ENCODE assay signal across 34 mouse cellular contexts in genomic region chr6:125878671-125879070, GRCm38 (mm10).
"Had no signal": no experiment of that assay in that cellular context is flagged by ENCODE, and none has a peak within 500 bp of the region (broad histone marks: within the 10 kb centered on the region; RNA-seq: fewer than 3 reads in every experiment).

No protein-coding gene starts in this region.

- H3K4me1 ChIP-seq: heart, embryonic 12.5 days; heart, embryonic 13.5 days; heart, embryonic 15.5 days; hindbrain, embryonic 10.5 days; hindbrain, embryonic 12.5 days; hindbrain, embryonic 13.5 days; hindbrain, embryonic 15.5 days; intestine, embryonic 15.5 days; kidney, embryonic 15.5 days had no signal

- H3K9me3 ChIP-seq: heart, embryonic 12.5 days; heart, embryonic 13.5 days; heart, embryonic 15.5 days; hindbrain, embryonic 10.5 days; hindbrain, embryonic 12.5 days; hindbrain, embryonic 13.5 days; hindbrain, embryonic 15.5 days; intestine, embryonic 15.5 days; kidney, embryonic 15.5 days had no signal

- H3K27ac ChIP-seq: heart, embryonic 13.5 days; heart, embryonic 15.5 days; hindbrain, embryonic 10.5 days; hindbrain, embryonic 12.5 days; hindbrain, embryonic 13.5 days; hindbrain, embryonic 14.5 days; hindbrain, embryonic 15.5 days; hindbrain, postnatal 0 days; intestine, embryonic 15.5 days; kidney, embryonic 15.5 days; kidney, postnatal 0 days; layer of hippocampus, adult 2 months; left cerebral cortex, adult 2 months had no signal

- H3K4me2 ChIP-seq: heart, embryonic 11.5 days; heart, embryonic 12.5 days; heart, embryonic 13.5 days; heart, embryonic 15.5 days; hindbrain, embryonic 12.5 days; hindbrain, embryonic 13.5 days; hindbrain, embryonic 14.5 days; hindbrain, embryonic 15.5 days; intestine, embryonic 15.5 days; kidney, embryonic 15.5 days had no signal

- H3K4me3 ChIP-seq: heart, embryonic 12.5 days; heart, embryonic 13.5 days; heart, embryonic 15.5 days; hindbrain, embryonic 10.5 days; hindbrain, embryonic 12.5 days; hindbrain, embryonic 13.5 days; hindbrain, embryonic 15.5 days; intestine, embryonic 15.5 days; kidney, embryonic 15.5 days; layer of hippocampus, adult 2 months; left cerebral cortex, adult 2 months had no signal

- H3K36me3 ChIP-seq: heart, embryonic 12.5 days; heart, embryonic 13.5 days; heart, embryonic 15.5 days; hindbrain, embryonic 10.5 days; hindbrain, embryonic 12.5 days; hindbrain, embryonic 13.5 days; hindbrain, embryonic 15.5 days; intestine, embryonic 15.5 days; kidney, embryonic 15.5 days had no signal

- ATAC-seq: hindbrain, embryonic 16.5 days; hindbrain, postnatal 0 days; inflammation-experienced regulatory T-cells, adult 6 months; intestine, embryonic 15.5 days; intestine, embryonic 16.5 days; intestine, postnatal 0 days had no signal

- H3K9ac ChIP-seq: heart, embryonic 12.5 days; heart, embryonic 13.5 days; heart, embryonic 15.5 days; hindbrain, embryonic 12.5 days; hindbrain, embryonic 13.5 days; hindbrain, embryonic 14.5 days; hindbrain, embryonic 15.5 days; intestine, embryonic 15.5 days; kidney, embryonic 15.5 days had no signal

- H3K27me3 ChIP-seq: heart, embryonic 12.5 days; heart, embryonic 13.5 days; heart, embryonic 15.5 days; hindbrain, embryonic 12.5 days; hindbrain, embryonic 13.5 days; hindbrain, embryonic 15.5 days; intestine, embryonic 15.5 days; kidney, embryonic 15.5 days had no signal

- DNase-seq: heart, postnatal 10 days; heart, postnatal 14 days; heart, postnatal 36 days; kidney, adult 11 months; kidney, adult 18-20 months; kidney, adult 2 months; kidney, adult 8-10 months; kidney, adult 9 months; kidney, postnatal 10 days; kidney, postnatal 14 days; kidney, postnatal 25 days; kidney, postnatal 36 days; kidney, postnatal 4 days; layer of hippocampus, adult 9-11 months; layer of hippocampus, postnatal 36 days had no signal
